Mouse (Mus musculus): ENCODE measurements around the gene Chn1. TPM values are rescaled to one million over a fixed set of nuclear protein-coding genes. Genes with fewer than 3 reads are reported as not detected.

Chn1 gene
- polyA plus RNA-seq, 1 experiment, result 25.8 TPM

GRCm38 (mm10) chr2:73727868-73728267, 47.3 kb downstream of the Chn1 start:
- no peak overlapping the region for H3K4me3 ChIP-seq (ENCODE audit: low read depth, low read length)
- no peak overlapping the region for H3K9ac ChIP-seq (ENCODE audit: low read depth, poor library complexity, severe bottlenecking)
- TF ChIP-seq EP300 (IDR thresholded peaks at IDR 0.05; ENCODE audit: insufficient read depth, low read depth, low read length) (no peak), CTCF (IDR thresholded peaks at IDR 0.05; ENCODE audit: low read depth, low read length) (no peak), POLR2A (IDR thresholded peaks at IDR 0.05; ENCODE audit: insufficient read depth, low read length) (no peak)
- no peaks in the 10 kb centered on the region for H3K27me3 ChIP-seq (ENCODE audit: control insufficient read depth, insufficient read depth, low read length, poor library complexity, severe bottlenecking)
- no peak overlapping the region for H3K27ac ChIP-seq (ENCODE audit: insufficient read depth, low read length)
- no peaks in the 10 kb centered on the region for H3K36me3 ChIP-seq (ENCODE audit: control insufficient read depth, insufficient read depth, low read length, poor library complexity, severe bottlenecking)
- no peaks in the 10 kb centered on the region for H3K4me1 ChIP-seq (ENCODE audit: control insufficient read depth, insufficient read depth, low read length)
- H3K9me3 ChIP-seq (replicated peaks; ENCODE audit: control insufficient read depth, insufficient read depth, low read length, poor library complexity, severe bottlenecking), result no peaks in the 10 kb centered on the region

- Histone ChIP-seq H3K4me3 (ENCODE audit: low read depth, low read length) (no peak overlapping the region), H3K27ac (ENCODE audit: insufficient read depth, low read length) (no peak overlapping the region), H3K9me3 (replicated peaks; ENCODE audit: control insufficient read depth, insufficient read depth, low read length, poor library complexity, severe bottlenecking) (no peaks in the 10 kb centered on the region), H3K36me3 (ENCODE audit: control insufficient read depth, insufficient read depth, low read length, poor library complexity, severe bottlenecking) (no peaks in the 10 kb centered on the region), H3K4me1 (ENCODE audit: control insufficient read depth, insufficient read depth, low read length) (peaks cover 3% of the 10 kb centered on the region), H3K27me3 (ENCODE audit: control insufficient read depth, insufficient read depth, low read length, poor library complexity, severe bottlenecking) (no peaks in the 10 kb centered on the region), H3K9ac (ENCODE audit: low read depth, poor library complexity, severe bottlenecking) (no peak overlapping the region)
- no peak for TF ChIP-seq POLR2A (IDR thresholded peaks at IDR 0.05; ENCODE audit: insufficient read depth, low read length)
- no peak for TF ChIP-seq EP300 (IDR thresholded peaks at IDR 0.05; ENCODE audit: insufficient read depth, low read depth, low read length)
- no peak for TF ChIP-seq CTCF (IDR thresholded peaks at IDR 0.05; ENCODE audit: low read depth, low read length)
These were observed 50.2 kb downstream of the Chn1 start for GRCm38 (mm10) chr2:73724934-73725333.

DNA sequence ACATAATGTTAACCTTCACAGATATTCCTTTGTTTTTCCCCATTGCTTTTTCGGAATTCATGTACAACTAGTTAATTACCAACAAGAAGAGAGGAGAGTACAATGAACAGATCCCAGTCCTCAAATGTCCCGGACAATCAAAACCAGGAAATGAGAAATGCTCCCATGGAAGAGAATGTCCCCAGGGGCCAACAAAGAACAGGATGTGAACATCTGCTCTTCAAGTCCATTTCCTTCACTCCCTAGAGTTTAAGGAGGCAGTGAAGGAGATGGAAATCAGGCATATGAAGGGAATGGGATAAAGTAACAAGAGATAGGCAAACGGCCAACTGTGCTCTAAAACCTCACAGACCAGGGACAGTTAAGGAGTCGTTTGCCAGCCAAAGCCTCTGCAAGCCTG, 53.3 kb downstream of the Chn1 start:
- Histone ChIP-seq H3K9ac (ENCODE audit: low read depth, poor library complexity, severe bottlenecking) (no peak overlapping the region), H3K4me1 (ENCODE audit: control insufficient read depth, insufficient read depth, low read length) (peaks cover 3% of the 10 kb centered on the region), H3K27ac (ENCODE audit: insufficient read depth, low read length) (no peak overlapping the region), H3K9me3 (replicated peaks; ENCODE audit: control insufficient read depth, insufficient read depth, low read length, poor library complexity, severe bottlenecking) (no peaks in the 10 kb centered on the region), H3K27me3 (ENCODE audit: control insufficient read depth, insufficient read depth, low read length, poor library complexity, severe bottlenecking) (no peaks in the 10 kb centered on the region), H3K36me3 (ENCODE audit: control insufficient read depth, insufficient read depth, low read length, poor library complexity, severe bottlenecking) (no peaks in the 10 kb centered on the region), H3K4me3 (ENCODE audit: low read depth, low read length) (no peak overlapping the region)
- no peak for TF ChIP-seq CTCF (IDR thresholded peaks at IDR 0.05; ENCODE audit: low read depth, low read length)
- no peak for TF ChIP-seq POLR2A (IDR thresholded peaks at IDR 0.05; ENCODE audit: insufficient read depth, low read length)
- TF ChIP-seq EP300 (IDR thresholded peaks at IDR 0.05; ENCODE audit: insufficient read depth, low read depth, low read length), result no peak

GRCm38 (mm10) chr2:73712481-73712880, 62.7 kb downstream of the Chn1 start:
- no peaks in the 10 kb centered on the region for H3K27me3 ChIP-seq (ENCODE audit: control insufficient read depth, insufficient read depth, low read length, poor library complexity, severe bottlenecking)
- H3K4me1 ChIP-seq (ENCODE audit: control insufficient read depth, insufficient read depth, low read length), result no peaks in the 10 kb centered on the region
- TF ChIP-seq CTCF (IDR thresholded peaks at IDR 0.05; ENCODE audit: low read depth, low read length), result no peak
- TF ChIP-seq EP300 (IDR thresholded peaks at IDR 0.05; ENCODE audit: insufficient read depth, low read depth, low read length), result no peak
- TF ChIP-seq POLR2A (IDR thresholded peaks at IDR 0.05; ENCODE audit: insufficient read depth, low read length), result no peak
- H3K4me3 ChIP-seq (ENCODE audit: low read depth, low read length), result no peak overlapping the region
- no peak overlapping the region for H3K9ac ChIP-seq (ENCODE audit: low read depth, poor library complexity, severe bottlenecking)
- no peak overlapping the region for H3K27ac ChIP-seq (ENCODE audit: insufficient read depth, low read length)
- no peaks in the 10 kb centered on the region for H3K9me3 ChIP-seq (replicated peaks; ENCODE audit: control insufficient read depth, insufficient read depth, low read length, poor library complexity, severe bottlenecking)
- no peaks in the 10 kb centered on the region for H3K36me3 ChIP-seq (ENCODE audit: control insufficient read depth, insufficient read depth, low read length, poor library complexity, severe bottlenecking)

DNA sequence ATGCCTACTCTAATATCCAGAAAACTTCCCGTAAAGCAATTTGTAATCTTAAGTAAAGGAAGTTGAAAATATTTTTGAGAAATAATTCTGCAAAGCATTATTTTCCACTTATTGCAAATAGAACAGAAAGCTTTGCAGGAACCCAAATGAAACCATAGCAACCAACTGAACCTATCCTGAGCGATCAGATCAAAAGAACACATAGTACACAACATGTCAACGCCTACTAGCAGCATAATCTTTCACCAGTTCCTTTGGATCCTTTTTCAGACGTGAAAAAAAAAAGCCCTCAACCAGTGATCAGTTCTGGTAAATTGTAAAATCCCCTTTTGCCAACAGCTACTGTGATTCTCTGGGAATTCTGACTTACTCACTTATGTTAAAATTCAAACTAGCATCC, 82.1 kb downstream of the Chn1 start:
- no peaks in the 10 kb centered on the region for H3K27me3 ChIP-seq (ENCODE audit: control insufficient read depth, insufficient read depth, low read length, poor library complexity, severe bottlenecking)
- H3K4me3 ChIP-seq (ENCODE audit: low read depth, low read length), result no peak overlapping the region
- H3K9ac ChIP-seq (ENCODE audit: low read depth, poor library complexity, severe bottlenecking), result no peak overlapping the region
- no peaks in the 10 kb centered on the region for H3K36me3 ChIP-seq (ENCODE audit: control insufficient read depth, insufficient read depth, low read length, poor library complexity, severe bottlenecking)
- no peaks in the 10 kb centered on the region for H3K4me1 ChIP-seq (ENCODE audit: control insufficient read depth, insufficient read depth, low read length)
- TF ChIP-seq POLR2A (IDR thresholded peaks at IDR 0.05; ENCODE audit: insufficient read depth, low read length), result no peak
- TF ChIP-seq EP300 (IDR thresholded peaks at IDR 0.05; ENCODE audit: insufficient read depth, low read depth, low read length), result no peak
- TF ChIP-seq CTCF (IDR thresholded peaks at IDR 0.05; ENCODE audit: low read depth, low read length), result no peak
- H3K27ac ChIP-seq (ENCODE audit: insufficient read depth, low read length), result no peak overlapping the region
- no peaks in the 10 kb centered on the region for H3K9me3 ChIP-seq (replicated peaks; ENCODE audit: control insufficient read depth, insufficient read depth, low read length, poor library complexity, severe bottlenecking)

GRCm38 (mm10) chr2:73690783-73691604, 84.2 kb downstream of the Chn1 start:
- no peaks in the 10 kb centered on the region for H3K36me3 ChIP-seq (ENCODE audit: control insufficient read depth, insufficient read depth, low read length, poor library complexity, severe bottlenecking)
- H3K27me3 ChIP-seq (ENCODE audit: control insufficient read depth, insufficient read depth, low read length, poor library complexity, severe bottlenecking), result no peaks in the 10 kb centered on the region
- no peak overlapping the region for H3K27ac ChIP-seq (ENCODE audit: insufficient read depth, low read length)
- no peak overlapping the region for H3K4me3 ChIP-seq (ENCODE audit: low read depth, low read length)
- no peak overlapping the region for H3K9ac ChIP-seq (ENCODE audit: low read depth, poor library complexity, severe bottlenecking)
- no peaks in the 10 kb centered on the region for H3K4me1 ChIP-seq (ENCODE audit: control insufficient read depth, insufficient read depth, low read length)
- H3K9me3 ChIP-seq (replicated peaks; ENCODE audit: control insufficient read depth, insufficient read depth, low read length, poor library complexity, severe bottlenecking), result no peaks in the 10 kb centered on the region
- TF ChIP-seq POLR2A (IDR thresholded peaks at IDR 0.05; ENCODE audit: insufficient read depth, low read length) (no peak), CTCF (IDR thresholded peaks at IDR 0.05; ENCODE audit: low read depth, low read length) (no peak), EP300 (IDR thresholded peaks at IDR 0.05; ENCODE audit: insufficient read depth, low read depth, low read length) (no peak)
